Mouse (Mus musculus): ENCODE measurements at regions not wholly inside any gene's neighbourhood (a gene's known extent, or its start where the extent isn't known, plus 50 kb on each side); places are given as distances from the start of the nearest gene placed in this dataset.
A peak's percentile ranks its signal among the peaks of the same experiment; 100 is the strongest.

GRCm38 (mm10) chr13:31168854-31169253 lies 194.8 kb downstream of the Gm5447 start:
- DNase-seq: no peak

GRCm38 (mm10) chr13:31171751-31172150 lies 197.7 kb downstream of the Gm5447 start:
- no peak for DNase-seq

DNA sequence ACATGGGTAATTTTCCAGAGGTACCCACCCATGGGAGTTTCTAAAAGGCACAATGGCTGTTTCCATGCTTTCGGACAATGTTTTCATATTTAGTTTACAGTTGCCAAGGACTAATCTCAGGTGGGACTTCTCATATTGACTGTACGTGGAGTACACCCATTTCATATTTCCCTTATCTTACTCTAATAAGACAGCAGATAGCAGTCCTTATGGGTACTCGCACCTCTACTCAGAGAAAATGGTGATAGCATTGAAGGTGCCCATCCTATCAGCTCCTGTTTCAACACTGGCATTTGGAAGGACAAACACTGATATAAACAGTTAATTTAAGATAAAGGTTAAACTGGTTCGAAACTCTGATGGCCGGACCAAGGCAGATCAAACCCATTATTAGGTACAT lies 198.6 kb downstream of the Gm5447 start:
- DNase-seq: no peak

GRCm38 (mm10) chr13:31177999-31178783 lies 204.2 kb downstream of the Gm5447 start:
- no peak for DNase-seq

DNA sequence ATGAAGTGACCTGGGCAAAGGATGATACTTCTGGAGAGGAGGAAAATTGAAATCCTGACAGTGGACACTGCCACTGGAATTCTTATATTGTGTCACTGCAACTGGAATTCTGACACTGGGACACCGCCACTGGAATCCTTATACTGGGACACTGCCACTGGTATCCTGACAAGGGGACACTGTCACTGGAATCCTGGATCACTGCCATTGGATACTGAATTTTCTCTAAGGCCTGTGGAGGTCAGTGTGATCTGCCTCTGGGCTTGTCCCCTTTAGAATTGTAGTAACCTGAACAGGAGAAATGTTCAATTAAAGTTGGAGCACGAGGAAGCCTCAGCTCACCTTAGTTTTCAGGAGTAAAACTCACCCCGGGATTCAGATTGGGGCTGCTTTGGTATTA lies 205.0 kb downstream of the Gm5447 start:
- DNase-seq: no peak

DNA sequence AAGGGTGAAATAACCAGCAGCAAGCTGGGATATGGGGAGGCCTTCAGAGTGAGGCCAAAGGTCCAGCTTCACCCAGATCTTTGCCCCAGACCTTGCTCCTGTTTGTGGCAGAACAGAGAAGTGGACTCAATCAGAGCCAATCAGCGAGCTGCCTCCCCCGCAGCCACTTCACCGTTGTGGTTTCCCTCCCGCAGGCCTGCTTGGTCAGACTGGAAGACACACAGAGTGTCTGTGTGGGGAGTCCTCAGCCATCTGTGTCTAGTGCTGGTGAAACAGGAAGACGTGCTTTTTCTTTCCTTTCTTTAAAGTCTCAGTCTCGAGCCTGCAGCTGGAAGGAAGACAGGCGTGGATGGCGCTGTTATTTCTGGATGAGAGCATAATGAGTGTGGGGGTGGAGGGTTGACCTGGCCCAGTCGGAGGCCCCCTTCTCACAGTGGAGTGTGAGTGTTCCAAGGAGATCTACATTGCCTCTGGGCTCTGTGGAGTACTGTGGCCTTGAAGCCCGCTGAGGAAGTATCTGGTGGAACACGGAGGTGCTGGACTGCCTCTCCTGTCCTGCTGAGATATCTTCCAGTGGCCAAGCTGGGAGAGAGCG lies 205.5 kb downstream of the Gm5447 start:
- DNase-seq: peak; percentile 1 to 8

GRCm38 (mm10) chr13:31181530-31181929 lies 207.5 kb downstream of the Gm5447 start:
- DNase-seq: no peak

GRCm38 (mm10) chr13:31184845-31185834 lies 211.1 kb downstream of the Gm5447 start:
- no peak for DNase-seq

DNA sequence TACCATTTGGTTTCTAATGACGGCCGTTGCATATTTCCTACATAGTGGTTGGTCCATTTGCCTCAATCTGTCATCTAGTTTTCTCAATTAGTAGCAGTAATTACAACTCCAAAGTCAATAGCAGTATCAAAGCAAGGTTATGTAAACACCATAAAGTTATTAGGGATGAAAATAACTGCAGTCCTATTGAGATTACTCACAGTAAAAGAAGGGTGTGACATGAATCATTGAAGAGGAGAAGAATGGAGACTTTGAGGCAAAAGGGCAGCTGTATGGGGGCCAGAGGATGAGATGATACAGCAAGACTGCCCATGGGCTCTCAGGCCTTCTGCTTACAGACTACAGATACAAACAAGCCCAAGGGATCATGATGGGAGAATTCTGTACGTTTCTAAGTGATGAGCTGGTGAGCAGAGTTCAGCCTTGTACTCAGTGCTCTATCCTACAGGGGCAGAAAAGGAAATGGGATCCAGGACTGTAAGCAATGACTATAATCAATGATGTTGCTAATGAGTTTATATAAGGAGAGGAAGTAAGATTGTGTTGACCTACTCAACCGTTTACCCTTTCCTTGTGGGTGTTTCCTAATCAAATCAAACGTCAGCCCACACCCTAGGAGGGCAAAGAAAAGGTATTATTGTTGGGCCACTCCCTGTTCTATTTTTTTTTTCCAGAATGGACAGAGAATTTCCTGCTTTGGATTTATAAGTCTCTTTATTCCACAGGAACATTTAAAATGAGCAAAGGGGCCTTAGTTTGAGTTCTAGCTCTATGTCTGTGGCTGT lies 213.0 kb downstream of the Gm5447 start:
- DNase-seq: no peak

DNA sequence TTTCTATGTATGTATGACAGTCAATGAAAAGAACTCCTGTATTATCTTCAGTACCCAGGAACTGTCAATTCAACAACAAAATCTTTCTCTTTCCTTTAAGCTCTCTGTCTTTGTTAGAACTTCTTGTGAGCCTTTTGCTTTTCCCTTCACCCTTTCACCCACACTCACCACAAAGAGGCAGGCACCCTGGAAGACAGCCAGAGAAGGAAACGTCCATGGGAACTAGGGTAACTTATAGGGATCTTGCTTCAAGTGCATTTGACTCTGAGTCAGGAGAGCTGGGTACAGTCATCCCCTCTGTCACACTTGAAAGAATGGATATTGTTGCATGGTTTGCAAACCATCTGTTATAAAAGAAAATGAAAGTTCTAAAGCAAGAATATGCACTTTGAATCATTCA lies 215.1 kb downstream of the Gm5447 start:
- no peak for DNase-seq

GRCm38 (mm10) chr13:31190036-31190435 lies 216.0 kb downstream of the Gm5447 start:
- DNase-seq: no peak

DNA sequence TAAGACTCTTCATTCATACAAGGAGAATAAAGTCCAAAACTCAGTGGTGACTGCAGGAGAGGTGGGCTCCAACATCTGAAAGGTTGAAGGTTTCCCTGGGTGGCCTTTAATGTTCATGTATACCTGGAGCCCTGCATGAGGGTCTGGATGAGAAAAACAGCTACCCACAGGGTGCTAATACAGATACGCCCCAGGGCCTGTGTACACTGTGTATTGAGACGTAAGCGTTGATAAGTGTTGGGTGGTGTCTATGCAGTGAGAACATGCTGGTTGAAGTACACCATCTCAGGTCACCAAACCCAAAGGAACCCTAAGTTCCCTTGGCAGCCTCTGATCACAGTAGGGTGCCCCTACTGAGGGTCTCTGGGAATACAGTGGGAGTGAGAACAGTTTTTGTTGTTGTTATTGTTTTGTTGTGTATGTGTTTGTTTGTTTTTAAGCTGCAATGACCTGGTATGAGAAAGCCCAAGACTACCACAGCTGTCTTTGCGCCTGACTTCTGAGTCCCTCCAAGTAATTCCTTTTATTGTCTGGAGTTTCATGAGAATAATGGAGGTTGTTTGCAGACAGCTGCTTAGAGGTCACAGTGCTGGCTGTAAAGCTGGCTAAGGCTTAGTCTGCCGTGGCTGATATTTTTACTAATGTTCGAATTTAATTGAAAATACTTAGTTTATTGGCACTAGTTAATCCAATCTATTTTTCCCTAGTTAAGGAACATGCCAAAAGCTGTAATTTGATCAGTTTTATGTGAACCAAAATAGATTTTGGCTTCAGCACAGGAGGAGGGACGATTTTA lies 217.5 kb downstream of the Gm5447 start:
- no peak for DNase-seq

DNA sequence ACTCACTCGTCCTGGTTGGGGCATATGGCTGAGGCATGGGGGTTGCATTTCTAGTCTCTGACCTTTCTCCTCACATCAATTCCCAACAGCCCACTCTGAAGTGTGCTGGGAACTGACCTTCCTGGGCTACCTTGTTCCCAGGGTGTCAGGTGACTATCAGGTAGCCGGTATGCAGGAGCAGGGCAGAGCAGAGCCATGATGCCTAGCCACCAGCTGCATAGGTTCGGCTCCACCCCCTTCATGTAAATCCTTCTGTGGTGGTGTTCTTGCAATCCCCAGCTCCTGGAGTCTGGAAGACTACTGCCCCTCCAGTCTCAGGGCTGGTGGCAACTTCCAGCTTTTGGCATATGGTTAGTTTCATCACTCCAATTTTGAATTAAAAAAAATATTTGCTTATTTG lies 221.0 kb downstream of the Gm5447 start:
- DNase-seq: no peak

DNA sequence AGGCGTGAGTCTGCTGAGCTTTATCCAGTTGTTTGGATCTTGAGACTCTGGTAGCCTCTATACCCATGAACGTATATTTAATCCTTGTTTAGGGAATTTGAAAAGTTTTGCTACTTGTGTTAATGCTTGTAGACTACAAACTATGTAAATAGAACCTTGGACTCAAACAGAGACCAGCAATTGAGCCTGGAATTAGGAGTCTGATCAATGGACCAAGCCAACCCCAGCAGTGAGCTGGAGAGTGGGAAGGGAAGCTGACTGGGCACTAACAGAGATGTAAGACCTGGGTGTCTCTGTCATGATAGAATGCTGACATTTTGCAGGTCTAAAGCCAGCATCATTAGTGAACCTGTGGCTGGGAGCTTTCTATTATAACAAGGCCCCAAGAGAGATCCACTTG lies 222.5 kb downstream of the Gm5447 start:
- DNase-seq: no peak

- no peak for DNase-seq
Measured at GRCm38 (mm10) chr13:31197593-31197992, 223.6 kb downstream of the Gm5447 start.

DNA sequence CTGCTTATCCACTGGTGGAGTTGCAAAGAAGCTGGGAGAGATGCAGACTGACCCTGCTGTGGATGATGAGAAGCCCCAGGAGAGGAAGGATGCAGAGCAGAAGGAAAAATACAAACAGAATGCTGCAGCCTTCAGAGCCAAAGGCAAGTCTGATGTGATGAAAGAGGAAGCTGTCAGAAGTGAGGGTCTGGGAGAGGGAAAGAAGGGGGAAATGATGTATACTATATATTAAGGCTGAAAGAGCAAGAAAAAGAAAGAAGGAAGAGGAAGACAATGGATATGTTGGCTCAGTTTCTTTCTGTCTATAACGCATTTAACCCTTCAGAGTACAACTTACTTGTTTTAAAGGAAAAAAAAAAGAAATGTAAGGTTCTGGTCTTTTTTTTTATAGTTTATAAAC lies 225.4 kb downstream of the Gm5447 start:
- no peak for DNase-seq

- no peak for DNase-seq
Measured at GRCm38 (mm10) chr13:31204068-31204467, 230.1 kb downstream of the Gm5447 start.

DNA sequence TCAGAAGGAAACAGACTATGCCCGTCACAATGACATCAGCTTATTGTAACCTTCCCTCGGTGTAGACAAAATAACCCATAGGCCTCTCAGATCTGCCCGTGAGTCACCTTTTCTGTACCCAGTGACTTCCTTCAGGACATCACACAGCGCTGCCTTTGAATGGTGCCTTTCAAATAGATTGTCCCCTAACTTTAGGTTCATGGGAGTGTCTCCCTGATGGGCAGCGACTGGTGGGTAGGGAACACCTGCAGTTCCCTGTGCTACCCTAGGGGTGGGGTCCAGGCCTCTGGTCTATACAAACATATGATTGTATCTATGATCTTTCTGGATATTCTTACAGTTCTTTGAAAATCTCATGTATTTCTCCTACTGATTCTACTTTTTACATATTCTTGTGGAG lies 232.4 kb downstream of the Gm5447 start:
- DNase-seq: no peak

DNA sequence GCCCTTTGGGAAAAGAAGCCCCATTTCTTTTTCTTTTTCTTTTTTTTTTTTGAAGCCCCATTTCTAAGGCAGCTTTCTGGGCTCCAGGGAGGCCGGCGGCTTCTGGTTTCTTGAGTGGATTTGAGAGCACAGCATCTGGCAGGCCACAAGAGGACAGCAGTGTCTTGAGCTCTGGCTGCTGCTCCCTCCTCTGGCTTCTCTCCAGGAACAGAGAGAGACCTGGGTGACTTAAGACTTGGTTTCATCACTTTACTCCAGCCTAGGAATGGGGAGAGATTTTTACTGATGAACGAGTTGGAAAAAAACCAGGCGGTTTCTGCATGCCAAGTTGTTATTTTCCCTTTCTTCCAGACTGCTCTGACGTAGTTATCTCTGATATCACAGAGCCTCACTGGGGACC lies 233.7 kb downstream of the Gm5447 start:
- DNase-seq: peak; percentile 59 to 75

DNA sequence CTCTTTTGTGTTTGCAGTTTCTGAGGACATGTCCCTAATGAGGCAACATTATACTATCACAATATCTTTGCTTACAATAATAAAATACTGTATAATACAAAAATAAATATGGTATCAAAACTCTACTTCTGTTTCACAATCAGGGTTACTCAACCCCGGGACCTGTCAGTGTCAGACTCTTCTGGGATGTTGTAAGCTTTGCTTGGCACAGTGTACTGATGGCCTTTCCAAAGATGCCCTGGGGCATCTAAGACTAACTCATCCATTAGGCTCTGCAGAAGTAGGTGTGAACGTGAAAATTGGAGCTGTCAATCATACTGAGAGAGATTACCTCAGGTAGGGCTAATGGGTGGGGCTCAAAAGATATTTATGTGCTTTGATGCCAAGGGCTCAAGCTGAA lies 249.0 kb downstream of the Gm5447 start:
- DNase-seq: no peak

GRCm38 (mm10) chr13:31240546-31240945 lies 266.5 kb downstream of the Gm5447 start:
- DNase-seq: no peak
